Mouse (Mus musculus): ENCODE results near the gene Olfr58. TPM values are rescaled to one million over a fixed set of nuclear protein-coding genes. Genes with fewer than 3 reads are reported as not detected.
"Not testable (repeated sequence)": the region's sequence is repeated elsewhere in the genome, so short reads cannot be mapped to it uniquely, and the experiment has no call there.

Gene Olfr58
- polyA plus RNA-seq (2012; rRNA removed), result not detected in 2 replicates

DNA sequence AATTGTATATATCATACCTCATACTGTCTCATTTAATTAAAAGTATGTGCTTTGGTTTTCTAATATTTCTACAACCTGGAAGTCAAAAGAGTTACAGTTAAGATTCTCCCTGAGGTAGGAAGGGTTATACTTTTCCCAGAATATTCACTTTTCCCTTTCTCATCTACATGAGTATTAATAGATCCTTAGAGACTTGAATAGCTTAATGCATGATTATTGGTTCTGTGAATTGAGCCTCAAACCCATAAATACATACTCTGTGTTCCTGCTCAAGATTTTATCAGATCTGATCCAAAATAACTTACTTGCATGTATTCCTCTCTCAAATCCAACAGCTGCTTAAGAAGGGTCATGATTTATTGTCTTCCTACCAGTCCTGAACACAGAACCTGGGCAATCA is at the start of gene Olfr58:
Olfr58 (plus strand) TSS at position 301 of the 400 bp plus-strand sequence.
- no peaks in the 10 kb centered on the region for H3K36me3 ChIP-seq (ENCODE audit: control insufficient read depth, insufficient read depth, low read length)
- no peak for TF ChIP-seq POLR2A (IDR thresholded peaks at IDR 0.05; ENCODE audit: low read depth, low read length)
- TF ChIP-seq CTCF (IDR thresholded peaks at IDR 0.05; ENCODE audit: extremely low read depth, insufficient read length, insufficient replicate concordance, low read depth, low read length), result no peak
- no peak within 1 kb of the TSS for H3K27ac ChIP-seq (ENCODE audit: insufficient read depth, low read depth, low read length)
- no peaks in the 10 kb centered on the region for H3K4me1 ChIP-seq (ENCODE audit: control insufficient read depth, insufficient read depth, insufficient read length, low read length)
- no peak within 1 kb of the TSS for H3K4me3 ChIP-seq (ENCODE audit: low read depth, low read length)
- H3K27me3 ChIP-seq (ENCODE audit: control insufficient read depth, insufficient read depth, low read length), result no peaks in the 10 kb centered on the region

GRCm38 (mm10) chr9:19769136-19769535 is 10.9 kb upstream of the Olfr58 start:
- TF ChIP-seq CTCF (IDR thresholded peaks at IDR 0.05; ENCODE audit: extremely low read depth, insufficient read length, insufficient replicate concordance, low read depth, low read length) (no peak), POLR2A (IDR thresholded peaks at IDR 0.05; ENCODE audit: low read depth, low read length) (no peak)

DNA sequence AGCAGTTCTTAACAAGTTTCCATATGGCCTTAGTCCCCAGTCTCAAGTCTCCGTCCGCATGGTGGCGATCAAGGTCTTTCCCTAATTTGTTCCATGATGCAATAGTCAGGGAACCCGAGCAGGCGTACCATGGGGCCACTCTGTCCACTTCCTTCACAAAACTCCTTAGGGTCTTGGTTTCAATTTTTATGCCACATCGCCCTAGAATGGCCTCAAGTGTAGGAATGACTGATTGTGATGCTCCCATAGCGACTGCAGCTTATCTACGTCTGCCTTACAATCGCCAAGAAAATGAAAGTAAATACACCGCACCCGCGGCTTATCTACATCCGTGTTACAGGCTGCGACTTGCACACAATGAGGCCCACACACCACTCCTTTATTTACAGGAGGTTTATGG is 10.4 kb upstream of the Olfr58 start:
- TF ChIP-seq POLR2A (IDR thresholded peaks at IDR 0.05; ENCODE audit: low read depth, low read length) (no peak), CTCF (IDR thresholded peaks at IDR 0.05; ENCODE audit: extremely low read depth, insufficient read length, insufficient replicate concordance, low read depth, low read length) (no peak)
- 66% methylated on average over 14 of the region's 14 CpGs for WGBS
- Histone ChIP-seq H3K27ac (ENCODE audit: insufficient read depth, low read depth, low read length) (no peak overlapping the region), H3K4me3 (ENCODE audit: low read depth, low read length) (no peak overlapping the region), H3K27me3 (ENCODE audit: control insufficient read depth, insufficient read depth, low read length) (no peaks in the 10 kb centered on the region), H3K4me1 (ENCODE audit: control insufficient read depth, insufficient read depth, insufficient read length, low read length) (no peaks in the 10 kb centered on the region), H3K36me3 (ENCODE audit: control insufficient read depth, insufficient read depth, low read length) (no peaks in the 10 kb centered on the region)

More at GRCm38 (mm10) chr9:19769136-19769535, 10.9 kb upstream of the Olfr58 start:
- Histone ChIP-seq H3K36me3 (ENCODE audit: control insufficient read depth, insufficient read depth, low read length) (no peaks in the 10 kb centered on the region), H3K4me1 (ENCODE audit: control insufficient read depth, insufficient read depth, insufficient read length, low read length) (no peaks in the 10 kb centered on the region), H3K27ac (ENCODE audit: insufficient read depth, low read depth, low read length) (no peak overlapping the region), H3K4me3 (ENCODE audit: low read depth, low read length) (no peak overlapping the region), H3K27me3 (ENCODE audit: control insufficient read depth, insufficient read depth, low read length) (no peaks in the 10 kb centered on the region)
- WGBS, result 85% methylated on average over 14 of the region's 14 CpGs

GRCm38 (mm10) chr9:19803000-19803399 is 22.9 kb downstream of the Olfr58 start:
- TF ChIP-seq CTCF (IDR thresholded peaks at IDR 0.05; ENCODE audit: extremely low read depth, insufficient read length, insufficient replicate concordance, low read depth, low read length) (no peak), POLR2A (IDR thresholded peaks at IDR 0.05; ENCODE audit: low read depth, low read length) (no peak)
- no peaks in the 10 kb centered on the region for H3K36me3 ChIP-seq (ENCODE audit: control insufficient read depth, insufficient read depth, low read length)
- no peaks in the 10 kb centered on the region for H3K27me3 ChIP-seq (ENCODE audit: control insufficient read depth, insufficient read depth, low read length)
- H3K27ac ChIP-seq (ENCODE audit: insufficient read depth, low read depth, low read length), result no peak overlapping the region
- WGBS, result 68% methylated on average over 1 of the region's 1 CpGs
- no peaks in the 10 kb centered on the region for H3K4me1 ChIP-seq (ENCODE audit: control insufficient read depth, insufficient read depth, insufficient read length, low read length)
- no peak overlapping the region for H3K4me3 ChIP-seq (ENCODE audit: low read depth, low read length)

DNA sequence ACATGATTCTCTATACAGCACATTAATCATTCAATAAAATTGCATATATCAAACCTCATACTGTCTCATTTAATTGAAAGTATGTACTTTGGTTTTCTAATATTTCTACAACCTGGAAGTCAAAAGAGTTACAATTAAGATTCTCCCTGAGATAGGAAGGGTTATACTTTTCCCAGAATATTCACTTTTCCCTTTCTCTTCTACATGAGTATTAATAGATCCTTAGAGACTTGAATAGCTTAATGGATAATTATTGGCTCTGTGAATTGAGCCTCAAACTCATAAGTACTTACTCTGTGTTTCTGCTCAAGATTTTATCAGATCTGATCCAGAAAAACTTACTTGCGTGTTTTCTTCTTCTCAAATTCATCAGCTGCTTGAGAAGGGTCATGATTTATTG is 24.5 kb downstream of the Olfr58 start, which contains the start of gene Olfr859:
Olfr859 (plus strand) TSS at position 301 of the 400 bp plus-strand sequence.
- H3K36me3 ChIP-seq (ENCODE audit: control insufficient read depth, insufficient read depth, low read length); H3K27me3 ChIP-seq (ENCODE audit: control insufficient read depth, insufficient read depth, low read length); H3K4me1 ChIP-seq (ENCODE audit: control insufficient read depth, insufficient read depth, insufficient read length, low read length); H3K27ac ChIP-seq (ENCODE audit: insufficient read depth, low read depth, low read length); H3K4me3 ChIP-seq (ENCODE audit: low read depth, low read length): not testable (repeated sequence)
- 40% methylated on average over 1 of the region's 1 CpGs for whole genome bisulfite sequencing

Other genes with a start within 250 kb of the Olfr58 start
- not detected in 2 replicates for gene Olfr853, start 239.2 kb upstream of the Olfr58 start, polyA plus RNA-seq (2012; rRNA removed)
- gene Olfr854, start 212.9 kb upstream of the Olfr58 start, polyA plus RNA-seq (2012; rRNA removed), result not detected in 2 replicates
- not detected in 2 replicates for gene Olfr855, start 197.7 kb upstream of the Olfr58 start, polyA plus RNA-seq (2012; rRNA removed)
- 2.0 and 2.2 TPM in 2 replicates for gene Zfp317, start 158.2 kb upstream of the Olfr58 start, polyA plus RNA-seq (2012; rRNA removed)
- gene Olfr857, start 70.8 kb upstream of the Olfr58 start, polyA plus RNA-seq (2012; rRNA removed), result not detected in 2 replicates
- not detected in 2 replicates for gene Olfr859, start 24.6 kb downstream of the Olfr58 start, polyA plus RNA-seq (2012; rRNA removed)
- not detected in 2 replicates for gene Olfr860, start 69.5 kb downstream of the Olfr58 start, polyA plus RNA-seq (2012; rRNA removed)
- gene Olfr862, start 107.7 kb downstream of the Olfr58 start, polyA plus RNA-seq (2012; rRNA removed), result not detected in 2 replicates
- gene Olfr77, start 136.6 kb downstream of the Olfr58 start, polyA plus RNA-seq (2012; rRNA removed), result not detected in 2 replicates
- gene Olfr866, start 247.8 kb downstream of the Olfr58 start, polyA plus RNA-seq (2012; rRNA removed), result not detected in 2 replicates

Data from small intestine, adult 2 months (tissue).